Mouse (Mus musculus) MEL (cell line): ENCODE data around the gene Tbc1d7. TPM values are rescaled to one million over a fixed set of nuclear protein-coding genes. Genes with fewer than 3 reads are reported as not detected.

Experiments used
- DNase-seq: peaks from one replicate; pipeline ENCODE4 v3.0.0; 2011; ENCODE audit warnings: low read depth, low spot score
- H3K27ac ChIP-seq: 2 replicates; pipeline ENCODE4 v1.5.1; 2012; ENCODE audit warnings: low read depth, mild to moderate bottlenecking, control low read depth, low read length, moderate library complexity; ENCODE audit not compliant: control insufficient read depth
- H3K27me3 ChIP-seq, 2 experiments: fragments of 150-350 bp in 1 of 2; sonication (generic) in 1 of 2; 2 replicates each; pipeline ENCODE4 v1.6.1; 2012; ENCODE audit warnings: low read length in 2 of 2, mild to moderate bottlenecking in 2 of 2, improper control_type of control experiment in 1 of 2, moderate library complexity in 1 of 2; ENCODE audit not compliant: insufficient read depth in 2 of 2, control insufficient read depth in 1 of 2
- H3K36me3 ChIP-seq, 2 experiments: 2 replicates each; pipeline ENCODE4 v1.6.1; 2012 to 2014; ENCODE audit warnings: low read length in 2 of 2, improper control_type of control experiment in 1 of 2, inconsistent platforms in 1 of 2, mild to moderate bottlenecking in 1 of 2; ENCODE audit not compliant: insufficient read depth in 2 of 2, control insufficient read depth in 1 of 2
- H3K4me1 ChIP-seq, 2 experiments: fragments of 150-350 bp in 1 of 2; sonication (generic) in 1 of 2; 2 replicates each; pipeline ENCODE4 v1.6.1; 2012; ENCODE audit warnings: low read length in 2 of 2, improper control_type of control experiment in 1 of 2, mild to moderate bottlenecking in 1 of 2; ENCODE audit not compliant: insufficient read depth in 2 of 2, control insufficient read depth in 1 of 2
- H3K4me3 ChIP-seq, 2 experiments: fragments of 150-350 bp in 1 of 2; sonication (generic) in 1 of 2; 2 replicates each; pipeline ENCODE4 v1.5.1; 2012; ENCODE audit warnings: low read depth in 2 of 2, low read length in 2 of 2, mild to moderate bottlenecking in 2 of 2, moderate library complexity in 2 of 2, control low read depth in 1 of 2, improper control_type of control experiment in 1 of 2; ENCODE audit not compliant: control insufficient read depth in 1 of 2, insufficient read depth in 1 of 2
- H3K79me2 ChIP-seq: 2 replicates; pipeline ENCODE4 v1.6.1; 2012; ENCODE audit warnings: mild to moderate bottlenecking, low read length, moderate library complexity; ENCODE audit not compliant: control insufficient read depth, poor library complexity, insufficient read depth
- H3K9ac ChIP-seq: 2 replicates; pipeline ENCODE4 v1.6.1; 2012; ENCODE audit warnings: low read depth, mild to moderate bottlenecking, control low read depth, low read length, moderate library complexity; ENCODE audit not compliant: control insufficient read depth, poor library complexity, severe bottlenecking
- H3K9me3 ChIP-seq: fragments of 150-350 bp; sonication (generic); replicated peaks from 2 replicates; pipeline ENCODE4 v1.6.1; 2012; ENCODE audit warnings: mild to moderate bottlenecking, low read length, improper control_type of control experiment, moderate library complexity; ENCODE audit not compliant: insufficient read depth
- CHD2 ChIP-seq: IDR thresholded peaks from 2 replicates; pipeline ENCODE4 v1.6.1; 2011; ENCODE audit warnings: low read length, improper control_type of control experiment
- ELF1 ChIP-seq: IDR thresholded peaks from 2 replicates; pipeline ENCODE4 v1.6.1; 2014; ENCODE audit warnings: low read depth, mild to moderate bottlenecking, inconsistent platforms, low read length, improper control_type of control experiment, moderate library complexity
- EP300 ChIP-seq, 2 experiments: IDR thresholded peaks; 2 replicates each; pipeline ENCODE4 v1.6.1; 2011; ENCODE audit warnings: improper control_type of control experiment in 2 of 2, low read length in 2 of 2, low read depth in 1 of 2, mild to moderate bottlenecking in 1 of 2
- ETS1 ChIP-seq: IDR thresholded peaks from 2 replicates; pipeline ENCODE4 v1.6.1; 2012; ENCODE audit warnings: low read depth, mild to moderate bottlenecking, inconsistent platforms, low read length, improper control_type of control experiment, moderate library complexity
- GABPA ChIP-seq: IDR thresholded peaks from 2 replicates; pipeline ENCODE4 v1.6.1; 2012; ENCODE audit warnings: low read depth, mild to moderate bottlenecking, inconsistent platforms, low read length, improper control_type of control experiment, moderate library complexity
- GATA1 ChIP-seq: IDR thresholded peaks from 2 replicates; pipeline ENCODE4 v1.6.1; 2011; ENCODE audit warnings: low read depth, low read length, improper control_type of control experiment
- MAZ ChIP-seq: IDR thresholded peaks from 2 replicates; pipeline ENCODE4 v1.6.1; 2012; ENCODE audit warnings: low read depth, mild to moderate bottlenecking, inconsistent platforms, low read length, improper control_type of control experiment
- NRF1 ChIP-seq: IDR thresholded peaks from 2 replicates; pipeline ENCODE4 v1.6.1; 2014; ENCODE audit warnings: low read depth, mild to moderate bottlenecking, inconsistent platforms, low read length, improper control_type of control experiment, moderate library complexity; ENCODE audit not compliant: poor library complexity, insufficient read depth, severe bottlenecking
- POLR2AphosphoS5 ChIP-seq: IDR thresholded peaks from 2 replicates; pipeline ENCODE4 v1.6.1; 2012; ENCODE audit warnings: low read depth, borderline replicate concordance, mild to moderate bottlenecking, inconsistent platforms, low read length, moderate library complexity, mixed read lengths
- RAD21 ChIP-seq: IDR thresholded peaks from 2 replicates; pipeline ENCODE4 v1.6.1; 2011; ENCODE audit warnings: mild to moderate bottlenecking, low read depth, low read length, improper control_type of control experiment
- RCOR1 ChIP-seq: IDR thresholded peaks from 2 replicates; pipeline ENCODE4 v1.6.1; 2012; ENCODE audit warnings: low read depth, mild to moderate bottlenecking, inconsistent platforms, low read length, improper control_type of control experiment
- SIN3A ChIP-seq: IDR thresholded peaks from 2 replicates; pipeline ENCODE4 v1.6.1; 2012; ENCODE audit warnings: low read length, improper control_type of control experiment, inconsistent platforms
- SMC3 ChIP-seq: IDR thresholded peaks from 2 replicates; pipeline ENCODE4 v1.6.1; 2011; ENCODE audit warnings: low read depth, low read length, improper control_type of control experiment
- UBTF ChIP-seq: IDR thresholded peaks from 2 replicates; pipeline ENCODE4 v1.6.1; 2012; ENCODE audit warnings: low read depth, mild to moderate bottlenecking, inconsistent platforms, low read length, improper control_type of control experiment, moderate library complexity, borderline replicate concordance; ENCODE audit not compliant: insufficient read depth
- ZNF384 ChIP-seq: IDR thresholded peaks from 2 replicates; pipeline ENCODE4 v1.6.1; 2012; ENCODE audit warnings: low read depth, mild to moderate bottlenecking, inconsistent platforms, low read length, improper control_type of control experiment
- polyA plus RNA-seq, 2 experiments: library from polyadenylated mRNA; stranded (reverse) in 1 of 2; unstranded in 1 of 2; fragments of >175 nt in 1 of 2; fragments of >200 nt in 1 of 2; gene quantifications; 2 replicates each; pipeline versions ENCODE4 v1.2.1 to v1.2.4; 2012; ENCODE audit warnings: low replicate concordance in 2 of 2, low read depth in 1 of 2; ENCODE audit not compliant: insufficient read length in 2 of 2, insufficient read depth in 1 of 2, missing spikeins in 1 of 2
- total RNA-seq: library from RNA; depleted of rRNA; stranded (reverse); fragments of 300-350 nt; gene quantifications from 2 replicates; pipeline ENCODE4 v1.2.3, GENCODE M21; 2012

Gene Tbc1d7
- total and polyA plus RNA-seq, 3 experiments: 11.6 to 29.4 TPM; not detected in 1

DNA sequence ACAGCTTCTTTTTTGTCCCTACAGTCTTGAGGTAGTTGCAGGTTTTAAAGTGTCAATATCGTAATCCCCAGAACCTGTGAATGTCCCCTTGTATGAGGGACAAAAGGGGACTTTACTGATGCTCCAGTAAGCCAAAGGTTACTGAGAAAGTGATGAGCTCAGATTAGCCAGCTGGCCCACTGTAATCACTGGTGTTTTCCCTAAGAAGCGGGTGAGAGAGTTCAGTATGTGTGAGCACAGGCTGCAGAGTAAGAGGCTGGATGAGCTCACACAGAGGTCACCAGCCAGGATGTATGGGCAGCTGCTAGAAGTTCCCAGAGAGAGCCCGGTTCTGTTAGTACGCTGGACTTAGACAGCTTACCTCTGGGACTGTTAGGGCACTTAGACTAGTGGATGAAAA, 47.0 kb upstream of the Tbc1d7 start:
- no peak overlapping the region for H3K4me3 ChIP-seq
- H3K27ac ChIP-seq: no peak overlapping the region
- peaks cover 0 to 30% of the 10 kb centered on the region in 2 experiments; a peak in 2 of 4 replicates for H3K36me3 ChIP-seq
- no peak for DNase-seq
- H3K27me3 ChIP-seq: no peaks in the 10 kb centered on the region
- no peak overlapping the region for H3K9ac ChIP-seq
- no peaks in the 10 kb centered on the region for H3K9me3 ChIP-seq
- H3K79me2 ChIP-seq: no peaks in the 10 kb centered on the region
- TF ChIP-seq RAD21: no peak
- H3K4me1 ChIP-seq: peaks cover 10 to 27% of the 10 kb centered on the region in 2 experiments

DNA sequence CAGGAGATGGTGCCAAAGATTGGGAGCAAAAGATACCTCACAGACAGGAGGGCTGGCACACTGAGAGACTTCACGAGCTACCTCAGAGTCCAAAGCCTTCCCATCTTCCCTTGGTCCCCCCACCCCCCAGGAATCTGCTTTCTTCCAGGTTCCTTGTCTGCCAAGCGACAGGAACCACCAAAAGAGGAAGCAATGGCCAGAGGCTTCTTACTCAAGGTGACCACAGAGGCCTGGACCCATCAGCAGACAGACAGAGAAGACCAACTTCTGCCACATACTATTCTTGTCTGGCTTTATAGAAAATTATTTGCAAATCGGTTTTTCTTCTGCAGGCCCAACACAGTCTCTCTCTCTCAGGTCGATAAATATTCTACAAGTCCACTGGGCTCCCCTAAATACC, 46.4 kb upstream of the Tbc1d7 start:
- no peak overlapping the region for H3K9ac ChIP-seq
- H3K4me1 ChIP-seq: peaks cover 10 to 27% of the 10 kb centered on the region in 2 experiments
- no peaks in the 10 kb centered on the region for H3K27me3 ChIP-seq
- H3K4me3 ChIP-seq: no peak overlapping the region
- no peaks in the 10 kb centered on the region for H3K79me2 ChIP-seq
- no peaks in the 10 kb centered on the region for H3K9me3 ChIP-seq
- peak; percentile 18 for DNase-seq
- H3K27ac ChIP-seq: no peak overlapping the region; the same call in 1 of the 2 replicates
- H3K36me3 ChIP-seq: peaks cover 0 to 30% of the 10 kb centered on the region in 2 experiments; a peak in 2 of 4 replicates
- TF ChIP-seq ZNF384: no peak
- no peak for TF ChIP-seq MAZ
- no peak for TF ChIP-seq SIN3A
- no peak for TF ChIP-seq RAD21
- no peak for TF ChIP-seq NRF1
- TF ChIP-seq POLR2AphosphoS5: no peak
- 0 out of 4 replicates have a peak, but pooled peaks of 1 of the 2 experiments have one; percentile 5 for TF ChIP-seq EP300 (IDR thresholded peaks at IDR 0.05; ENCODE audit: low read depth in 1 of 2, low read length in 2 of 2)

DNA sequence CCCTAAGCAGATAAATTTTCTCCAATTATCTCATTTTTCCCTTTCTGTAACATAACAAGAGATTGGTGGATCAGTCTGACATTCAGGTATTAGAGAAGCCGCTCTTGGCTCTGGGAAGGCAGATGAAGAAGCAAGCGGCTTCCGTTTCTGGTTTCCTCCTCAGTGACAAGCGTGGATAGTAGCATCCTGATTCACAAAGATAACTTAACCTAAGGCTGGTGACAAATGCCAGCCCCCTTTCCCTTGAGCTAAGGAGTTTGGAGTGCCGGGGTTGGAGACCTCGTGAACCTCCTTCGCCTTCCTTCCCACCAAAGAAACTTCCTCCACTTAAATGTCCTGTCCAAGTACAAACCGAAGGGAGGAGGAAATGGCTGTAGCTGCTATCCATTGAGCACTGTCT, 45.8 kb upstream of the Tbc1d7 start:
- Histone ChIP-seq H3K36me3 (peaks cover 0 to 30% of the 10 kb centered on the region in 2 experiments; a peak in 2 of 4 replicates), H3K9me3 (no peaks in the 10 kb centered on the region), H3K79me2 (no peaks in the 10 kb centered on the region), H3K4me1 (peaks cover 10 to 27% of the 10 kb centered on the region in 2 experiments), H3K27me3 (no peaks in the 10 kb centered on the region), H3K4me3 (no peak overlapping the region), H3K27ac (no peak overlapping the region; the same call in 1 of the 2 replicates), H3K9ac (no peak overlapping the region)
- DNase-seq: peak; percentile 52
- TF ChIP-seq RCOR1 (peak; percentile 25), GABPA (no peak), ETS1 (0 out of 2 replicates have a peak, but pooled peaks have one; percentile 10), CHD2 (no peak), SMC3 (no peak), GATA1 (peak; percentile 47; the same call in 1 of the 2 replicates), EP300 (IDR thresholded peaks at IDR 0.05; ENCODE audit: low read depth in 1 of 2, low read length in 2 of 2) (peak in 1 of 2 experiments; percentile 25; a peak in 2 of 4 replicates), UBTF (no peak), ELF1 (no peak)
